Mouse (Mus musculus) cerebellum, adult 8-10 months (tissue): ENCODE data around the gene Otof.

Source experiments
- DNase-seq: peaks from one replicate; pipeline ENCODE4 v3.0.0; 2022

Otof gene

GRCm38 (mm10) chr5:30461821-30462220, at the start of gene Otof:
Otof (minus strand) TSS chr5:30461932.
- peak; percentile 41 for DNase-seq

GRCm38 (mm10) chr5:30497299-30497698, 35.6 kb upstream of the Otof start:
- no peak for DNase-seq

GRCm38 (mm10) chr5:30496821-30497220, 35.1 kb upstream of the Otof start:
- DNase-seq, result no peak

- DNase-seq, result no peak
Observed at GRCm38 (mm10) chr5:30495288-30495687, 33.6 kb upstream of the Otof start.

- DNase-seq, result no peak
Observed at GRCm38 (mm10) chr5:30494606-30495005, 32.9 kb upstream of the Otof start.

- no peak for DNase-seq
Observed at GRCm38 (mm10) chr5:30493723-30494122, 32.0 kb upstream of the Otof start.

GRCm38 (mm10) chr5:30490845-30491244, 29.1 kb upstream of the Otof start:
- DNase-seq, result no peak

- DNase-seq, result no peak
Observed at GRCm38 (mm10) chr5:30490215-30490614, 28.5 kb upstream of the Otof start.

GRCm38 (mm10) chr5:30485136-30485535, 23.4 kb upstream of the Otof start:
- no peak for DNase-seq

- DNase-seq, result no peak
Observed at GRCm38 (mm10) chr5:30484591-30484990, 22.9 kb upstream of the Otof start.

- DNase-seq, result peak; percentile 6
Observed at GRCm38 (mm10) chr5:30483533-30483932, 21.8 kb upstream of the Otof start.

- peak; percentile 62 for DNase-seq
Observed at GRCm38 (mm10) chr5:30482319-30482718, 20.6 kb upstream of the Otof start.

- peak; percentile 28 for DNase-seq
Observed at GRCm38 (mm10) chr5:30476534-30476933, 14.8 kb upstream of the Otof start.

GRCm38 (mm10) chr5:30472148-30472547, 10.4 kb upstream of the Otof start:
- DNase-seq, result no peak

GRCm38 (mm10) chr5:30470454-30470853, 8.7 kb upstream of the Otof start:
- no peak for DNase-seq

GRCm38 (mm10) chr5:30466315-30466714, 4.6 kb upstream of the Otof start:
- DNase-seq, result no peak

- no peak for DNase-seq
Observed at GRCm38 (mm10) chr5:30465861-30466260, 4.1 kb upstream of the Otof start, which contains the start of gene 1700001C02Rik. 1700001C02Rik (plus strand) TSS chr5:30466047.

GRCm38 (mm10) chr5:30460155-30460554, 1.6 kb downstream of the Otof start:
- DNase-seq, result no peak

GRCm38 (mm10) chr5:30456056-30456455, 5.7 kb downstream of the Otof start:
- DNase-seq, result no peak

GRCm38 (mm10) chr5:30444327-30444895, 17.3 kb downstream of the Otof start:
- no peak for DNase-seq

- DNase-seq, result no peak
Observed at GRCm38 (mm10) chr5:30442196-30442595, 19.5 kb downstream of the Otof start.

- DNase-seq, result no peak
Observed at GRCm38 (mm10) chr5:30440308-30440906, 21.3 kb downstream of the Otof start.

GRCm38 (mm10) chr5:30438931-30439330, 22.8 kb downstream of the Otof start:
- no peak for DNase-seq

GRCm38 (mm10) chr5:30427406-30427805, 34.3 kb downstream of the Otof start:
- no peak for DNase-seq
